Mouse (Mus musculus) midbrain, embryonic 12.5 days (tissue): ENCODE measurements around the gene Cdk17. TPM values are rescaled to one million over a fixed set of nuclear protein-coding genes. Genes with fewer than 3 reads are reported as not detected.

Source experiments
- ATAC-seq: fragments of 200-750 bp; cut with Nextera tagmentation; 2 replicates; pipeline ENCODE4 v1.8.0; 2017; ENCODE audit warnings: low read depth, moderate TSS enrichment, moderate library complexity; ENCODE audit not compliant: low FRiP score
- H3K27ac ChIP-seq: fragments of 300-500 bp; sonication (generic); replicated peaks from 2 replicates; pipeline ENCODE4 v1.5.1; 2016; ENCODE audit warnings: mild to moderate bottlenecking
- H3K27me3 ChIP-seq: fragments of 300-500 bp; sonication (generic); 2 replicates; pipeline ENCODE4 v1.6.1; 2016; ENCODE audit warnings: mild to moderate bottlenecking
- H3K36me3 ChIP-seq: fragments of 300-500 bp; sonication (generic); 2 replicates; pipeline ENCODE4 v1.6.1; 2016
- H3K4me1 ChIP-seq: fragments of 300-500 bp; sonication (generic); 2 replicates; pipeline ENCODE4 v1.6.1; 2016
- H3K4me2 ChIP-seq: fragments of 300-500 bp; sonication (generic); replicated peaks from 2 replicates; pipeline ENCODE4 v1.6.1; 2016; ENCODE audit warnings: mild to moderate bottlenecking, moderate library complexity
- H3K4me3 ChIP-seq: fragments of 300-500 bp; sonication (generic); 2 replicates; pipeline ENCODE4 v1.5.1; 2016; ENCODE audit warnings: mild to moderate bottlenecking
- H3K9ac ChIP-seq: fragments of 300-500 bp; sonication (generic); replicated peaks from 2 replicates; pipeline ENCODE4 v1.6.1; 2016; ENCODE audit warnings: mild to moderate bottlenecking, moderate library complexity
- H3K9me3 ChIP-seq: fragments of 300-500 bp; sonication (generic); 2 replicates; pipeline ENCODE4 v1.6.1; 2016; ENCODE audit warnings: mild to moderate bottlenecking
- WGBS: fragments of 180-500 bp; shearing (Covaris S2); methylation state at CpG from one replicate; pipeline ENCODE4 v1.1.7; 2016; 5-methylcytosine and 5-hydroxymethylcytosine counted together
- polyA plus RNA-seq: library from polyadenylated mRNA; unstranded; fragments of >200 nt; fragmentation: Nextera tagmentation; extraction: Ambion mirVana; gene quantifications from 2 replicates; pipeline ENCODE4 v1.2.1, GENCODE M21; 2016

Gene Cdk17
- polyA plus RNA-seq, 1 experiment from 2014 or later: 44.0 TPM

DNA sequence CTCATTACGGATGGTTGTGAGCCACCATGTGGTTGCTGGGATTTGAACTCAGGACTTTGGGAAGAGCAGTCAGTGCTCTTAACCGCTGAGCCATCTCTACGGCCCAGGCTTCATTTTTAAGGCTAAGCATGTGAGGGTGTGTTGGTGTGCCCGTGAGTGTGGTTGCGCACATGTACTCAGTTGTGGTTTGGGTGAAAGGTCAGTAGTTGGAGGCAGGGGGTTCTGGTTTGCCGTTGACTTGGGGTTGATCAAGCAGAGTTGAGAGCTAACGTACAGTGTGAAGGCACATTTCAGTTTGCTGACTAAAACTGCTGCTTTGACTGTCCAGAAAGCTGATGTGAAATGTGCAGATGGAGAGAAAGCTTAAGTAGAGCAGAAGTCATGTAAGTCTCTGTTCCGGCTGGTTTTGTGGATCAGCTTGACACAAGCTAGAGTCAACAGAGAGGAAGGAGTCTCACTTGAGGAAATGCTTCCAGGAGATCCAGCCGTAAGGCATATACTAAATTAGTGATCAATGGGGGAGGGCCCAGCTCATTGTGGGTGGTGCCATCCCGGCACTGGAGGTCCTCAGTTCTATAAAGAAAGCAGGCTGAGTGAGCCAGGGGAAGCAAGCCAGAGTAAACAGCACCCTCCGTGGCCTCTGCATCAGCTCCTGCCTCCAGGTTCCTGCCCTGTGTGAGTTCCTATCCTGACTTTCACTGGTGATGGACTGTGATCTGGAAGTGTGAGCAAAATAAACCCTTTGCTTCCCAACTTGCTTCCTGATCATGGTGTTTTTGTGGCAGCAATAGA is 19.2 kb downstream of the Cdk17 start:
- 89% methylated on average over 11 of the region's 11 CpGs for WGBS

DNA sequence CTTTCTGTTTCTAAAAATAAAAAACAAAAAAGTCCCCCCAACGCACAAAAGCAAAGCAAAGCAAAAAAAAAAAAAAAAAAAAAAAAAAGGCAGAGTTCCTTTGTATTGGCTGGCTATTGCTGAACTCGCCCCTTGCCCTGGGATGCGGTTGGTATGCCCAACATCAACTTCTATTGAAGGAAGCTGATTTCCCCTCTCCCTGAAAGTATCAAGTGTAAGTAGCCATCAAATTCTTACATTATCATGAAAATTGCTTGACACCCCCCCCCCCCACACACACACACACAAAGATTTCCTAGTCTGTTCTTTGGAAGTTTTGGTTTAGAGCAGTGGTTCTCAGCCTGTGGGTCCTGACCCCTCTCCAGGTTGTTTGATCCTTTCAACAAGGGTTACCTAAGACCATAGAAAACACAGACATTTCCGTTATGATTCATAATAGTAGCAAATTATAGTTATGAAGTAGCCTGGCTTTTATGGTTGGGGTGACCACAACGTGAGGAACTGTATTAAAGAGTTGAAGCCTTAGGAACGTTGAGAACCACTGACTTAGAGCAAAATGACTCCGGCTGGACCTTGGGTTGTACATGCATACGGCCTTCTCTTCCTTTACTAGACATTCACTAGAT is 23.8 kb downstream of the Cdk17 start:
- Histone ChIP-seq H3K4me1 (peaks cover 3% of the 10 kb centered on the region; the same call in 1 of the 2 replicates), H3K36me3 (no peaks in the 10 kb centered on the region), H3K9me3 (no peaks in the 10 kb centered on the region), H3K27ac (no peak overlapping the region), H3K4me2 (no peak overlapping the region), H3K4me3 (no peak overlapping the region), H3K27me3 (no peaks in the 10 kb centered on the region), H3K9ac (no peak overlapping the region)
- WGBS: 83% methylated on average over 8 of the region's 8 CpGs
- ATAC-seq: no peak

More for the DNA sequence above, 19.2 kb downstream of the Cdk17 start:
- no peak overlapping the region for H3K27ac ChIP-seq
- ATAC-seq: no peak
- no peaks in the 10 kb centered on the region for H3K27me3 ChIP-seq
- no peaks in the 10 kb centered on the region for H3K9me3 ChIP-seq
- H3K36me3 ChIP-seq: no peaks in the 10 kb centered on the region
- H3K9ac ChIP-seq: no peak overlapping the region
- no peaks in the 10 kb centered on the region; the same call in 1 of the 2 replicates for H3K4me1 ChIP-seq
- H3K4me3 ChIP-seq: no peak overlapping the region
- no peak overlapping the region for H3K4me2 ChIP-seq

DNA sequence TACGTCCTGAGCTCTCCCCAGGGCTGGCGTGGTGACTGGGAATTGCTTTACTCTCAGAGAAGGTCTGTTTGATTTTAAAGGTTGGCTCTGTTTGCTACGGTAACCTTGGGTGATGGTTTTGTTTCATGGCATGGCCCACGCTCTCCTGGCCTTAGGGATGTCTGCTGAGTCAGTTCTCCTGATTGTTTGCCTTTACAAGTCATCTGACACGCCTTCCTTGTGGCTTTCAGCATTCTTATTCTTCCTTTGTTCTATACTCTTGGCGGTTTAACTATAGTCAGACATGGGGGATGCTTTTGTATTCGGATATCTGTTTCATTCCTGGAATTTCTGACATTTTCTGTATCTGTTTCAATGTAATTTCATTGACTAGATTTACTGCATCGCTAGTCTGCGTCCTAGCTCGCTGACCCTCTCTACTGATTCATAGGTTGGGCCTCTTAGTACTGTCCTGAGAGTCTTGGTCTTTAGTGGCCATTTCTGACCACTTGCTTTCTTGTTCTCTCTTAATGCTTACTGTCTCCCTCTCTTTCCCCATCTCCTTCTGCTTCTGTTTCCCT is 27.8 kb downstream of the Cdk17 start:
- ATAC-seq: no peak
- Histone ChIP-seq H3K9ac (no peak overlapping the region), H3K4me1 (peaks cover 14% of the 10 kb centered on the region), H3K27ac (no peak overlapping the region), H3K4me2 (no peak overlapping the region), H3K27me3 (no peaks in the 10 kb centered on the region), H3K9me3 (no peaks in the 10 kb centered on the region), H3K4me3 (no peak overlapping the region), H3K36me3 (0 out of 2 replicates have a peak, but pooled peaks cover 4% of the 10 kb centered on the region)
- WGBS: 71% methylated on average over 10 of the region's 10 CpGs

DNA sequence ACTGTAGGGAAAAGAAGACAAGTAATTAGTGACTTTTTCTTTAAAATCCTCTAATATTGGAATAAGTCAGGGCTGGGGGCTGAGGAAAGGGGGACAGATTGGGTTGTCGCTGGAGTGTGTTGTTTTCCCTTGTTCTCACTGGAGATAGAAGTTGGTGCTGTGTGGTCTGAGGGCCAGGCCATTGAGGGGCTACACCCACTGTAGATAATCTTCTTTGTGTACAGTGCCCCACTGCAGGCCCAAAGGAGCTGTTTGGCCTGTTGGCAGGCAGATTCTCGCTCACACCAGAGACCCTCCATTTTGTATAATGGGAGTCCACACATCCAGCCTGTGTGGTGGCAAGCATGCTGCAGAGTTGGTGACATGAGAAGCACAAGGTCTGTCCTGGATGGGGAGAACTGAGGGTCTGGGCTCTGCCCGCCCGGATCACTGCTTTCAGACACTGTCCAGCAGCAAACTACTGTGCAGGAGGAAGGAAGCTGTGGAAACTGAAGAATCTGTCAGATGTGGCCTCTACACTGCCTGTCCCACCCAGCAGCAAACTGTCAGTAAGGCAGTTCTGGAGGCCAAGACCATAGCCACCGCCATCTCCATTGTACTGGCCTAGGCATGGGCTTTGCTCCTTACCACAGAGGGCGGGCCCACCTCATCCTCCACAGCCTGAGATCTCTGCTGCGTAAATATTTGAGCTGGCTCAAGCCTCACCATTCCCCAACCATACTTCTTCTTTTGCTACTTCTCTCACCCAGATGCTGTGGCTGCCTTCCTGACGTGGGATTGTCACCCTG is 30.0 kb downstream of the Cdk17 start:
- 85% methylated on average over 8 of the region's 8 CpGs for WGBS
- Histone ChIP-seq H3K9me3 (no peaks in the 10 kb centered on the region), H3K27ac (no peak overlapping the region), H3K4me1 (peaks cover 28% of the 10 kb centered on the region), H3K4me2 (no peak overlapping the region), H3K27me3 (no peaks in the 10 kb centered on the region), H3K4me3 (no peak overlapping the region), H3K36me3 (0 out of 2 replicates have a peak, but pooled peaks cover 4% of the 10 kb centered on the region), H3K9ac (no peak overlapping the region)
- no peak for ATAC-seq

DNA sequence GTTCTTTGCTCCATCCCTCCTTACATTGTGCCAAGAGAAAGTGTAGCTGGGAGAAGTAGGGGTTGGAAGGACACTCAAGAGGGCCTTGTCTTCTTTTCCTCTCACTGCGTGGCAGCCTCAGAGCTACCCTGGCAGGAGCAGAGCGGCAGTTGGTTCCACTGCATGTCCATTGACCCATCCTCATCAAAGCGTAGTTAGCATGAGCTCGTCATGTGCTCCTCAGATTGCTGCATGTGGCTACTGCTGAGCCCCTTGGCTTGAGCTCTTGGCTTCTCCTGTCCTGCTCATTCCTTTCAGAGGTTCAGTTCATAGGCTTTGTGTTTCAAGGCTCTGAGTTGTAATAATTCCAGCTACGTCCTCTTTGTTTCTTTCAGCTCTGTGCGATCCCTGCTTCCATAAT is 36.4 kb downstream of the Cdk17 start:
- 92% methylated on average over 6 of the region's 6 CpGs for WGBS
- ATAC-seq: no peak

DNA sequence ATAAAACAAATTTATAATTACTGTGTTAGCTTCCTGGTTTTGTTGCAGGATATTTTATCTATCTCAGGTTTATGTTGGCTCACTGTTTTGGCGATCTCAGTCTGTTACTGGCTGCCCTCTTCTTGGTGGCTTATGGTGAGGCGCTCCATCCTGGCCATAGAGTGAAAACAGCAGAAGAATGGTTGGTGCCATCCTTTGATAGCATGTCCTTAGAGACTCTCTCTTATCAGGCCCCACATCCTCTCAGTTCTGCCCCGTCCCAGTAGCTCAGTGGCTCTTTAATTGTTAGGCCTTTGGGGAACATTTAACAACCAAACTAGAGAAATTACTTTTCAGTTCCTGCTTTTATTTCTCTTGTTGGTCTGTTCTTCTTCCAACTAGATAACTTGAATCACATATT is 38.3 kb downstream of the Cdk17 start:
- no peak for ATAC-seq
- peaks cover 17% of the 10 kb centered on the region for H3K36me3 ChIP-seq
- H3K27me3 ChIP-seq: no peaks in the 10 kb centered on the region
- H3K27ac ChIP-seq: no peak overlapping the region
- no peak overlapping the region for H3K9ac ChIP-seq
- 85% methylated on average over 3 of the region's 3 CpGs for WGBS
- no peak overlapping the region for H3K4me3 ChIP-seq
- H3K9me3 ChIP-seq: no peaks in the 10 kb centered on the region
- peaks cover 14% of the 10 kb centered on the region for H3K4me1 ChIP-seq
- no peak overlapping the region for H3K4me2 ChIP-seq

More for the DNA sequence above, 36.4 kb downstream of the Cdk17 start:
- Histone ChIP-seq H3K36me3 (peaks cover 17% of the 10 kb centered on the region), H3K9ac (no peak overlapping the region), H3K27ac (no peak overlapping the region), H3K4me2 (no peak overlapping the region), H3K4me3 (no peak overlapping the region), H3K9me3 (no peaks in the 10 kb centered on the region), H3K4me1 (peaks cover 14% of the 10 kb centered on the region), H3K27me3 (no peaks in the 10 kb centered on the region)

DNA sequence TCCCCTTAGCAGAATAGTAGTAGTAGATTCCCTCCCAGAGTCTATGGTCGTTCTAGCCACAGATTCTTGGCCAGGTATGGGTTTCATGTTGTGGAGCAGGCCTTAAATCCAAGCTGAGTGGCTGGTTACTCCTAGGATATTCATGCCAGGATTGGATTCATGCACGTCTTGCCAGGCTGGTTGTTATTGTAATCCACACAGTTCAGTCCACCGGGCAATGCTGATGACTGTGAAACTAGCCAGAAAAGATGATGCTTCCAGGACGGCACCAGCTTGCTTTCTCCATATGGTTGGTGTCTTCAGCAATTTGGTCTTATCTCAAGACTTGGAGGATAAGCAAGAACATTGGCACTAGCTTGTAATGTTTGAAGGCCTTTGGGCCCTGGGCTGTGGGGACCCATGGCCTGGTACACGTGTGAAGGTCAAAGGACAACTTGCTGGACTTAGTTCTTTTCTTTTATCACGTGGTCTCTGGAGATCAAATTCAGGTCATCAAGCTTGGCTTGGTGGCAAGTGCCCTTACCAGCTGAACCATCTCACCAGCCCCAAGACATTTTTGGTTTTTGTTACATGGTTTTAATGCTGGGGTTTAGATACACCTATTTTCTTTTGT is 41.3 kb downstream of the Cdk17 start:
- no peak overlapping the region for H3K4me2 ChIP-seq
- H3K27me3 ChIP-seq: no peaks in the 10 kb centered on the region
- no peak overlapping the region for H3K27ac ChIP-seq
- no peaks in the 10 kb centered on the region for H3K9me3 ChIP-seq
- H3K36me3 ChIP-seq: peaks cover 17% of the 10 kb centered on the region
- 90% methylated on average over 6 of the region's 6 CpGs for WGBS
- H3K9ac ChIP-seq: no peak overlapping the region
- H3K4me1 ChIP-seq: no peaks in the 10 kb centered on the region
- ATAC-seq: no peak
- no peak overlapping the region for H3K4me3 ChIP-seq

DNA sequence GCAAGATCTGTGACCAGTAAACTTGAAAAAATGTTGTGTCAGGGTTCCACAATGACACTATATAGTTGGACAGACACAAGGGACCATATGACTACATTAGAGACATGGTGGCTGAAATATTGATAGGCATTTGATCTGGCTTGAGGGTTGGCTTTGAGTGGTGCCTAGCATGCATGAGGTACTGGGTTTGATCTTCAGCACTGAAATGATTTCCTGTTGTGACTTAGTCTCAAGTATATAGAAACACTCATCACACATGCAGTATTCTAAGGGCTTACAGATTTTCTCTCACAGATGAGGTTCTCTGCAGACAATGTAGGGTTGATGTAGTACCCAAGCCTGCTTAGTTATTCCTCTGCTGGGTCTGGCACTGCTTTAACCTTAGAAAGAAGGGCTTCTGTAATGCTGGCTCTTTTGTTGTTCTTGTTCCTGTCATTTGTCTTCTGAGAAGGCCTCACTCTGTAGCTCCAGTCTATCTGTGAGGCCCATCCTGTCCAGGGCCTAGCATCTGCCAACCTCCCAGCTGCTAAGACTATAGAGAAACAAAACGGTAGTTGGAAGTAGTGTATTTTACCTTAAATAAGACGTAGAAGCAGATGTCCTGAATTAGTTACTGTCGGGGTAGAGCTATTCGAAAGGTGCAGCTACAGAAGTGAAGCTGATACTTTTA is 44.7 kb downstream of the Cdk17 start:
- Histone ChIP-seq H3K9ac (no peak overlapping the region), H3K27ac (no peak overlapping the region), H3K36me3 (peaks cover 4% of the 10 kb centered on the region; the same call in 1 of the 2 replicates), H3K9me3 (no peaks in the 10 kb centered on the region), H3K4me2 (no peak overlapping the region), H3K4me3 (no peak overlapping the region), H3K4me1 (no peaks in the 10 kb centered on the region), H3K27me3 (no peaks in the 10 kb centered on the region)
- 90% methylated on average over 4 of the region's 4 CpGs for WGBS
- no peak for ATAC-seq

DNA sequence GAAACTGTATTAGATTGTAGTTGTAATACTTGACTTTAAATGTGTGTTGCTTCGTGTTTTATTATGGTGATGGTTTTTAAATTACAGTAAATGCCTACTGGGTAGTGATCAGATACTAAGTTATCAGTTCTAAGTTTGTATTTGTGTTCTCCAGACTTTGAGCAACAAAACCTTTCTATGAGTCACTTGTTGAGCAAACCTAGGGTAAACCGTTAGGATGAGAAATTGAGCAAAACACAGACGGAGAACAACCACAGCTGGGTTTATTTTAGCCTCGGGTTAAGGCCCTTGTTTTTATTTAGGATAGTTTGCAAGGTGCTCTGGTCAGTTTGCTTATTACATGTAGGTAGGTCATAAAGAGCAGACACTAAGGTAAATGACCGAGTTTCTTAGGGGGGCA is 46.5 kb downstream of the Cdk17 start:
- no peaks in the 10 kb centered on the region for H3K4me1 ChIP-seq

DNA sequence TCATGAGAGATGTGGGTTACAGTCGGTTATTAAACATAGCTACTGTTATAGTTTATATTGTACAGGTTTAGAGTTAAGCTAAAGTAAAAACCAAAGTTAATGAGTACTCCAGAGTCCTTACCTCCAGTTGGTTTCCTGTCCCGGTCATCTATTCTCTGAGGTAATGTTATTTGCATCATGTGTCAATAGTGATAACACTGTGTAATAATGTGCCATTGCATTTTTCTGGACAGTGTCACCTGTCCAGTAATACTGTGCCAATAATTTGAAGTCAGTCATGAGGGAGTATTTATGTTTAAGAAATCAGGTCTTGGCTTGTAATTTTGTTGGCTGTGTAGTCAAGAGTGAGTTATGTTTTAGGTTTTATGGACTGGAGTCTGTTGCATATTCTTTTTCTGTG is 52.0 kb downstream of the Cdk17 start:
- 93% methylated on average over 2 of the region's 2 CpGs for WGBS
- Histone ChIP-seq H3K27ac (no peak overlapping the region), H3K4me1 (no peaks in the 10 kb centered on the region), H3K27me3 (no peaks in the 10 kb centered on the region), H3K4me3 (no peak overlapping the region), H3K9ac (no peak overlapping the region), H3K4me2 (no peak overlapping the region), H3K9me3 (0 out of 2 replicates have a peak, but pooled peaks cover 4% of the 10 kb centered on the region), H3K36me3 (peaks cover 59% of the 10 kb centered on the region)
- ATAC-seq: no peak

More for the DNA sequence above, 46.5 kb downstream of the Cdk17 start:
- no peak overlapping the region for H3K4me3 ChIP-seq
- H3K27ac ChIP-seq: no peak overlapping the region
- H3K9me3 ChIP-seq: no peaks in the 10 kb centered on the region
- no peak overlapping the region for H3K4me2 ChIP-seq
- no peak for ATAC-seq
- peaks cover 9% of the 10 kb centered on the region; the same call in 1 of the 2 replicates for H3K36me3 ChIP-seq
- H3K27me3 ChIP-seq: no peaks in the 10 kb centered on the region
- WGBS: 90% methylated on average over 5 of the region's 5 CpGs
- no peak overlapping the region for H3K9ac ChIP-seq

DNA sequence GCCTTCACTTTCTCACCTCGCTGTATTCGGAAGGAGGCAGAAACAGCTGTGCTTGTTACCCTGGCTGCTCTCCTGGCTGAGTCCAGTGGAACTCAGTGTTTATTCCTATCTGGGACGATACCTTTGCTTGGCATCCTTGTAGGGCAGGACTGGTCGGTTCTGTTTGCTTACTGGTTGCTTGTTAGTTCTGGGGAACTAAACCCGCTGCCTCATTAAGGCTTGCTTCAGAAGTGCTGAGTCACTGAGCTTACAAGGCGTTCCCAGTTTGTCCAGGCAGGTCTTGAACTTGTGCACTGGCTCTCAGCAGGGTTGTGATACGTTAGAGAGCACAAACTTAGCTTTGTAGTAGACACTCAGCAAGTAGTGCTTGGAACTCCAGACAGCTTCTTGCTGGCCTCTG is 52.7 kb downstream of the Cdk17 start:
- no peaks in the 10 kb centered on the region for H3K4me1 ChIP-seq
- H3K4me2 ChIP-seq: no peak overlapping the region
- no peaks in the 10 kb centered on the region for H3K27me3 ChIP-seq
- ATAC-seq: no peak
- 87% methylated on average over 7 of the region's 7 CpGs for WGBS
- H3K9me3 ChIP-seq: 0 out of 2 replicates have a peak, but pooled peaks cover 4% of the 10 kb centered on the region
- no peak overlapping the region for H3K4me3 ChIP-seq
- H3K27ac ChIP-seq: no peak overlapping the region
- H3K36me3 ChIP-seq: peaks cover 65% of the 10 kb centered on the region
- no peak overlapping the region for H3K9ac ChIP-seq
